Mouse (Mus musculus): ENCODE data around the gene Nckipsd.

- no peak for TF ChIP-seq POLR2A (IDR thresholded peaks at IDR 0.05; ENCODE audit: borderline replicate concordance, insufficient read depth, low read length)
- TF ChIP-seq CTCF (IDR thresholded peaks at IDR 0.05; ENCODE audit: borderline replicate concordance, insufficient read depth, low read depth, low read length) = peak; percentile 56
Observed at GRCm38 (mm10) chr9:108842989-108843388, 34.8 kb downstream of the Nckipsd start.
